Mouse (Mus musculus) effector memory CD4-positive, alpha-beta T cell, adult 5 months (primary cell): ENCODE measurements around the gene Olfr709-ps1. TPM values are rescaled to one million over a fixed set of nuclear protein-coding genes. Genes with fewer than 3 reads are reported as not detected.

Experiments used
- polyA plus RNA-seq: library from polyadenylated mRNA; unstranded; fragments of 100-300 nt; shearing (Covaris generic); gene quantifications from one replicate; pipeline ENCODE4 v1.2.1, GENCODE M21; 2017

Olfr709-ps1 gene
- polyA plus RNA-seq = not detected

DNA sequence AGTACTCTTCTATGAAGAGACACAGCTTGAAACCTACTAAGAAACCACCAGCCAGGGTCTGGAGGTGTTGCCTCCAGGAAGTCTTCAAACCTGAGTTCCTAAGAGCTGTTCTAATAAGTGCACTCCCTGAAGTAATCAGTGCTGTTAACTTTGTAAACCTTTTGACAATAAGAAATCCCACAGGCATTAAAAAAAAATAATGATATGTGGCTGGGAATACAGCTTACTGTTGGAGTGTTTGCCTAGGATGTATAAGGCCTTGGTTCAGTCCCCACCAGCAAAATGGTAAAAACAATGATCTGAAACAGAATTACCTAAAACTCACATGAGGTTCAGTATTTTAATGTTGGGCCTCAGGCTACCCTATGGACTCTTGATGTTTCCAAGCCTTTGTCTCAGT, at the start of gene Olfr709-ps1:
Olfr709-ps1 (minus strand) TSS at position 101 of the 400 bp plus-strand sequence.

DNA sequence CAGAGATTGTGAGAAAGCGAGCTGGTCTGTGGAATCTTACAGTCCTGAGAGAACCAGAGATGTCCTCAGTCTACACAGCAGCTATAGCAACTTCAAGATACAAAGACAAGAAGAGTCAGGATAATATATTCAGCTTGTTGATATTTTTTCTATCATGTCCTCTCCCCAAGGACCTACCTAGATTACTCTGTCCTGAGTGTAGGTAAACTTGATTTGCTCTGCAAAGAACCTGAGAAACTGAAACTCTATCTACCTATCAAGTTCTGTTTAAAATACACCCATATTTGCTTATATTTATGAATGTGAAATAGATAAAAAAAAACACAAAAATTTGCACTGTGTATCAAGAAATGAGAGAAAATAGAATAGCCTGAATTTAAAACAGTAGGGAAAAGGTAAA, 43.3 kb upstream of the Olfr709-ps1 start, which contains the start of gene Olfr711:
Olfr711 (minus strand) TSS at position 101 of the 400 bp plus-strand sequence.

DNA sequence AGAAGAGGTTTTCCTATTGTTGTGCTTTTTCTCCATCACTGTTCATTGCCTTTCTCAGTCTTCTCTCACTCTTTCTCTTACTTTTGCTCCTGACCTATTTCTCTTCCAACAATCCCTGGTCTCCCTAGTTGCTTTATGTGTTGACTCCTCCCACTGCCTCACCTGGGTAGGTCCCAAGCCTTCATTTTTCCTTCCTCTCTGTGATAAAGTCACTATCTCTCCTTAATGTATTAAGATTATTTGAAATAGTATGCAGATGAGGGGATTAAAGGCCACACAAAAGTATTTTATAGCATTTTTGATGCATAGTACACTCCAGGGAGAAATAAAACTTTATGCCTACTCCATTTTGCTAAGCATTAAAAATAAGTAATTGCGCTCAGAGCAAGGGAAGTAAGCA, 31.8 kb upstream of the Olfr709-ps1 start, which contains the start of gene Olfr6:
Olfr6 (minus strand) TSS at position 101 of the 400 bp plus-strand sequence.

DNA sequence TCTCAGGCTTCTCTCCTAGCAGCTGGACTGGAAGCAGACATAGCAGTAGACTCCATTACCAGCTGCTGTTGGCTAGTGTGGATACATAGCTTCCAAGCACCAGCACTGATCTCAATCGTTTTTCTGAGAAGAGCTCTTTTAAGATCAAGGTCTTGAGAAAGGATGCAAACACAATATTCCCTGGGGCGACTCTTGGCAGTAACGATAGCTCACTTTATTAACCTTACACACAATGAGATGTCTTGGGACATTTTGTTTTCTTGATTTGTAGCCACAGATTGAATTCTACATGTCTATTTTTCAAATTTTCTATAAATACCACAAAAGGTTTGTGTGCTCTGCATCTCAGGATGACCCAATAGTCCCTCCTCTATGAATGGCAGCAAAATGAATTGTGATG, 16.2 kb upstream of the Olfr709-ps1 start, which contains the start of gene Olfr710:
Olfr710 (minus strand) TSS at position 101 of the 400 bp plus-strand sequence.

DNA sequence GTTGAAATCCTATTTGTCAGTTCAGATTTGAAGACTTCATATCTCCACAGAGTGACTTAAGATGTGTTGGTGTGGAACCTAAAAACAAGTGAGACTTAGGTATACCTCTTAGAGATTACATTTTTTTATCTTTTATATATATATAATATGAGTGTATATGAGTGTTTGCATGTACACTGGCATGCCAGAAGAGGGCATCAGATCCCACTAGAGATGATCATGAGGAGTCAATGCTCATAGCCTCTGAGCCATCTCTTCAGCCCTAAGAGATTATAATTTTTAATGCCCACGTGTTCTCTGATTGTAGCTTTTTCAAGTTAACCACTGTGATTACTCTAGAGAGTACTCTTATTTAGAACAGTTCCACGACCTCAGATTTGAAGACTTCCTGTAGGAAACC, 24.3 kb downstream of the Olfr709-ps1 start, which contains the start of gene Olfr1532-ps1:
Olfr1532-ps1 (plus strand) TSS at position 326 of the 400 bp plus-strand sequence.

DNA sequence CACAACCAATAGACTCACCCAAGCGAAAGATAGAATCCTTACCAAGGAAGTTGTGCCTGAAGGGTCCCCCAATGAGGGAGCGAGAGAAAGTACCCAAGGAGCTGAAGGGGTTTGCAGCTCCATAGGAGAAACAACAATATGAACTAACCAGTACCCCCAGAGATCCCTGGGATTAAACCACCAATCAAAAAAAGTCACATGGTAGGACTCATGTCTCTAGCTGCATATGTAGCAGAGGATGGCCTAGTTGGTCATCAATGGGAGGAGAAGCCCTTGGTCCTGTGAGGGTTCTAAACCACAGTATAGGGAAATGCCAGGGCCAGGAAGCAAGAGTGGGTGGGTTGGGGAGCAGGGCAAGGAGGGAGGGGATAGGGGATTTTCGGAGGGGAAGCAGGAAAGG, 30.9 kb downstream of the Olfr709-ps1 start, which contains the start of gene Olfr707:
Olfr707 (minus strand) TSS at position 101 of the 400 bp plus-strand sequence.

DNA sequence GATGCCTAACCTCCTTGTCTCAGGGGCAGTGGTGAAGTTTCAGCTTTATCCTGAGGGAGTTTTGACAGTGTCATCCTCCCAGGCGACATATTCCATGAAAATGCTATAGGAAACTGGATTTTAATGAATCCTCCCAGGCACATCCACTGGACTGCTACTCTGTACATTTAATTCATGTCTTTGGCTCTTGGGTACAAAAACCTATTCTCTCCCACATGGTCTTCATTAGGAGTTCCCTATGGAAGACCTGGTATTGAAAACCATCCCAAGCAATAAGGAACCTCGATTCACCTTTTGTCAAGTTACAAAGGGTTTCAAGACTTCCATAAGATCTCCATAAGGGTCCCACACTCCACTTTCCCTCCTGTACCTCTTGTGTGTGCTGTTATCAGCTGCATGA, 44.0 kb downstream of the Olfr709-ps1 start, which contains the start of gene Olfr706:
Olfr706 (minus strand) TSS at position 101 of the 400 bp plus-strand sequence.

DNA sequence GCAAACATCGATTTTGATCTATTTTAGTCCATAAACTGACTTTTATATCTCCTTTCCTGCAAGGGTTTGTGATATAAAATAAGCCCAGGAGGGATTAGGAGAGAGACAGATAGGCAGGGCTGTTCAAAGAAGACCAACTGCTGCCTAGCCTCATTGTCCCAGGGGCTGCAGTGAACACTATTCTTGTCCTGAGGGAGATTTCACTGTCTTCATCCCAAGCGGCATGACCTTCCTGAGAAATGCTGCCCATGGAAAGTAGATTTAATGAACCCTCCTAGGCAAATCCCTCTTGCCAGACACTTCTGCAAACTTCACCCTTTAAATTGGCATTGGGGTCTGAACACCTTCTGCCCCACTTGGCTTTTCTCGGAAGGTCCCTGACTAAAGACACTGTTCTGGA, 55.2 kb downstream of the Olfr709-ps1 start, which contains the start of gene Olfr705:
Olfr705 (minus strand) TSS at position 101 of the 400 bp plus-strand sequence.

Other genes with a start within 250 kb of the Olfr709-ps1 start
- not detected for gene Olfr694, start 240.4 kb downstream of the Olfr709-ps1 start, polyA plus RNA-seq
- not detected for gene Olfr695, start 215.8 kb downstream of the Olfr709-ps1 start, polyA plus RNA-seq
- not detected for gene Olfr697, start 189.8 kb downstream of the Olfr709-ps1 start, polyA plus RNA-seq
- gene Olfr698, start 176.8 kb downstream of the Olfr709-ps1 start, polyA plus RNA-seq = 0.10 TPM
- not detected for gene Olfr699, start 139.0 kb downstream of the Olfr709-ps1 start, polyA plus RNA-seq
- gene Olfr700, start 123.4 kb downstream of the Olfr709-ps1 start, polyA plus RNA-seq = not detected
- not detected for gene Olfr701, start 118.1 kb downstream of the Olfr709-ps1 start, polyA plus RNA-seq
- gene Olfr702, start 98.3 kb downstream of the Olfr709-ps1 start, polyA plus RNA-seq = not detected
- gene Olfr703, start 88.9 kb downstream of the Olfr709-ps1 start, polyA plus RNA-seq = not detected
- gene Olfr704, start 69.0 kb downstream of the Olfr709-ps1 start, polyA plus RNA-seq = not detected
- 0.52 TPM for gene Olfr705, start 55.3 kb downstream of the Olfr709-ps1 start, polyA plus RNA-seq
- gene Olfr706, start 44.1 kb downstream of the Olfr709-ps1 start, polyA plus RNA-seq = not detected
- gene Olfr707, start 31.0 kb downstream of the Olfr709-ps1 start, polyA plus RNA-seq = not detected
- not detected for gene Olfr1532-ps1, start 24.2 kb downstream of the Olfr709-ps1 start, polyA plus RNA-seq
- gene Olfr710, start 16.1 kb upstream of the Olfr709-ps1 start, polyA plus RNA-seq = not detected
- not detected for gene Olfr6, start 31.7 kb upstream of the Olfr709-ps1 start, polyA plus RNA-seq
- gene Olfr711, start 43.2 kb upstream of the Olfr709-ps1 start, polyA plus RNA-seq = not detected
- not detected for gene Olfr2, start 73.9 kb upstream of the Olfr709-ps1 start, polyA plus RNA-seq
- gene Olfr713, start 99.0 kb upstream of the Olfr709-ps1 start, polyA plus RNA-seq = not detected
- gene Olfr714, start 138.8 kb upstream of the Olfr709-ps1 start, polyA plus RNA-seq = not detected
- not detected for gene Olfr17, start 161.0 kb upstream of the Olfr709-ps1 start, polyA plus RNA-seq
- gene Olfr715b, start 178.2 kb upstream of the Olfr709-ps1 start, polyA plus RNA-seq = 0.12 TPM
- 0.07 TPM for gene Olfr715, start 198.9 kb upstream of the Olfr709-ps1 start, polyA plus RNA-seq
- not detected for gene Olfr716, start 206.1 kb upstream of the Olfr709-ps1 start, polyA plus RNA-seq
- gene Nlrp14, start 234.8 kb upstream of the Olfr709-ps1 start, polyA plus RNA-seq = not detected